Mouse (Mus musculus): ENCODE data around the gene Olfr1270.
"Not testable (repeated sequence)": the region's sequence is repeated elsewhere in the genome, so short reads cannot be mapped to it uniquely, and the experiment has no call there.

- TF ChIP-seq CTCF (IDR thresholded peaks at IDR 0.05; ENCODE audit: control insufficient read depth, insufficient read depth, insufficient replicate concordance, low read depth, low read length); POLR2A (IDR thresholded peaks at IDR 0.05; ENCODE audit: control insufficient read depth, low read depth, low read length): not testable (repeated sequence)
Measured at GRCm38 (mm10) chr2:90186082-90186481, 33.2 kb upstream of the Olfr1270 start.

Measured in testis, adult 2 months (tissue).